Mouse (Mus musculus) lung, embryonic 14.5 days (tissue): ENCODE results near the gene Fam19a3. TPM values are rescaled to one million over a fixed set of nuclear protein-coding genes. Genes with fewer than 3 reads are reported as not detected.
"Not testable (repeated sequence)": the region's sequence is repeated elsewhere in the genome, so short reads cannot be mapped to it uniquely, and the experiment has no call there.

Experiments
- ATAC-seq: fragments of 200-750 bp; cut with Nextera tagmentation; 2 replicates; pipeline ENCODE4 v1.8.0; 2017; ENCODE audit warnings: mild to moderate bottlenecking, moderate TSS enrichment, moderate library complexity; ENCODE audit not compliant: insufficient read depth
- DNase-seq: peaks from one replicate; pipeline ENCODE4 v3.0.0-alpha.2; 2015
- H3K27ac ChIP-seq: fragments of 300-500 bp; sonication (generic); 2 replicates; pipeline ENCODE4 v1.5.1; 2014; ENCODE audit warnings: low read depth, mild to moderate bottlenecking, moderate library complexity
- H3K27me3 ChIP-seq: fragments of 300-500 bp; sonication (generic); 2 replicates; pipeline ENCODE4 v1.6.1; 2014; ENCODE audit warnings: low read length, control low read depth; ENCODE audit not compliant: insufficient read depth
- H3K36me3 ChIP-seq: fragments of 300-500 bp; sonication (generic); 2 replicates; pipeline ENCODE4 v1.6.1; 2014; ENCODE audit warnings: control low read depth; ENCODE audit not compliant: insufficient read depth
- H3K4me1 ChIP-seq: fragments of 300-500 bp; sonication (generic); 2 replicates; pipeline ENCODE4 v1.6.1; 2014; ENCODE audit warnings: antibody characterized with exemption, control low read depth; ENCODE audit not compliant: insufficient read depth
- H3K4me2 ChIP-seq: fragments of 300-500 bp; sonication (generic); 2 replicates; pipeline ENCODE4 v1.6.1; 2014; ENCODE audit warnings: mild to moderate bottlenecking
- H3K4me3 ChIP-seq: fragments of 300-500 bp; sonication (generic); 2 replicates; pipeline ENCODE4 v1.5.1; 2014; ENCODE audit warnings: low read depth, low read length
- H3K9ac ChIP-seq: fragments of 300-500 bp; sonication (generic); 2 replicates; pipeline ENCODE4 v1.6.1; 2014
- H3K9me3 ChIP-seq: fragments of 300-500 bp; sonication (generic); 2 replicates; pipeline ENCODE4 v1.6.1; 2016; ENCODE audit warnings: low read depth, low read length, control low read depth
- CTCF ChIP-seq: IDR thresholded peaks from 2 replicates; pipeline ENCODE4 v1.5.1; 2016; ENCODE audit warnings: antibody characterized with exemption, low read depth
- WGBS: fragments of 180-500 bp; shearing (Covaris S2); extraction: QIAGEN DNeasy Blood & Tissue Kit; methylation state at CpG from one replicate; pipeline ENCODE4 v1.1.7; 2014; 5-methylcytosine and 5-hydroxymethylcytosine counted together
- polyA plus RNA-seq: library from polyadenylated mRNA; unstranded; fragments of >200 nt; fragmentation: Nextera tagmentation; extraction: Ambion mirVana; gene quantifications from 2 replicates; pipeline ENCODE4 v1.2.1, GENCODE M21; 2014

The Fam19a3 gene
- polyA plus RNA-seq, 1 experiment from 2014 or later = not detected

GRCm38 (mm10) chr3:104758869-104759268 lies 22.8 kb downstream of the Fam19a3 start:
- H3K4me2 ChIP-seq = peak overlapping the region; percentile 61
- peak overlapping the region; percentile 56 for H3K9ac ChIP-seq
- H3K27ac ChIP-seq = no peak overlapping the region
- no peaks in the 10 kb centered on the region for H3K9me3 ChIP-seq
- ATAC-seq (no peak), DNase-seq (peak; percentile 7)
- no peaks in the 10 kb centered on the region for H3K4me1 ChIP-seq
- no peaks in the 10 kb centered on the region for H3K36me3 ChIP-seq
- 13% methylated on average over 5 of the region's 5 CpGs for WGBS
- peak overlapping the region; percentile 32 for H3K4me3 ChIP-seq
- H3K27me3 ChIP-seq = peaks cover 8% of the 10 kb centered on the region; the same call in 1 of the 2 replicates
- no peak for TF ChIP-seq CTCF

GRCm38 (mm10) chr3:104758406-104758805 lies 23.2 kb downstream of the Fam19a3 start:
- peak overlapping the region; percentile 32 for H3K4me3 ChIP-seq
- peak overlapping the region; percentile 56 for H3K9ac ChIP-seq
- no peaks in the 10 kb centered on the region for H3K36me3 ChIP-seq
- H3K4me2 ChIP-seq = peak overlapping the region; percentile 61
- TF ChIP-seq CTCF = peak; percentile 85
- no peak overlapping the region for H3K27ac ChIP-seq
- H3K27me3 ChIP-seq = peaks cover 10% of the 10 kb centered on the region; the same call in 1 of the 2 replicates
- DNase-seq (peak; percentile 90), ATAC-seq (peak; percentile 94)
- H3K9me3 ChIP-seq = no peaks in the 10 kb centered on the region
- no peaks in the 10 kb centered on the region for H3K4me1 ChIP-seq
- WGBS = 4% methylated on average over 27 of the region's 27 CpGs

DNA sequence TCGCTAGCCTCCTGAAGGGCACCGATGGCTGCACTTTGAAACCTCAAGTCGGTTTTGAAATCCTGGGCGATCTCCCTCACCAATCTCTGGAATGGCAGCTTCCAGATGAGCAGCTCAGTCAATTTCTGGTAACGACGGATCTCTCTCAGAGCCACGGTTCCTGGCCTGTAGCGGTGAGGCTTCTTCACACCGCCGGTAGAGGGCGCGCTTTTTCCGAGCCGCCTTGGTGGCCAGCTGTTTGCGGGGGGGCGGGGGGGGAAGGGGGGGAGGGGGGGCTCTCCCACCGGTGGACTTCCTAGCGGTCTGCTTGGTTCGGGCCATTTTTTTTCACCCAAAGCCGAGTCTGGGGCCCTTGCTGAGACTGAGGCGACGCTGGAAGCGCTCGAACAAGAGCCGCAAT lies 28.8 kb downstream of the Fam19a3 start:
- ATAC-seq, H3K27me3 ChIP-seq, H3K4me3 ChIP-seq, H3K36me3 ChIP-seq, H3K4me1 ChIP-seq, H3K9me3 ChIP-seq, H3K27ac ChIP-seq, H3K9ac ChIP-seq: not testable (repeated sequence)
- 14% methylated on average over 22 of the region's 25 CpGs for whole genome bisulfite sequencing
- peak; percentile 59 for TF ChIP-seq CTCF
- H3K4me2 ChIP-seq = peak overlapping the region; percentile 38
- peak; percentile 63 for DNase-seq

DNA sequence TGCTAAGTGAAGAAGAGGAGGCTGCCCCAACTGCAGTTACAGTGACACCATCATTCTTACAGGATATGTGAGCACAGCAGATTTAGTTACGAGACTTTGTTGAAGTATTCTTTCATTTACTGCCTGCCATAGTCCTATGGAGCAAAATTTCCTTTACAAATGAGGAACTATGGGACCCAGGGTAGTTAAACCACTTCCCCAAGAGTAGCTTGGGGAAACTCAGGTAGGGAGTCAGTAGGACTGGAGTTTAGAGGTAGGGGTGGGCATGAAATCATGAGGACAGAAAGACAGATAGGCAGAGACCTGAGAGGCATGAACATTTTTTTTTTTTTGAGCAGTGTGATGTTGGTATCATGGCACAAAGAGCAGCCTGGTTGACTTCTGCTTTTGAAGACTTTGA lies 37.8 kb downstream of the Fam19a3 start:
- Histone ChIP-seq H3K27ac (no peak overlapping the region), H3K4me2 (no peak overlapping the region), H3K27me3 (no peaks in the 10 kb centered on the region), H3K36me3 (no peaks in the 10 kb centered on the region), H3K9ac (no peak overlapping the region), H3K4me3 (no peak overlapping the region), H3K4me1 (no peaks in the 10 kb centered on the region), H3K9me3 (no peaks in the 10 kb centered on the region)
- TF ChIP-seq CTCF = no peak
- ATAC-seq = no peak
- 60% methylated on average over 1 of the region's 1 CpGs for WGBS
- DNase-seq = no peak

GRCm38 (mm10) chr3:104743161-104743560 lies 38.5 kb downstream of the Fam19a3 start:
- ATAC-seq (no peak), DNase-seq (no peak)
- Histone ChIP-seq H3K9ac (no peak overlapping the region), H3K36me3 (no peaks in the 10 kb centered on the region), H3K9me3 (no peaks in the 10 kb centered on the region), H3K27me3 (no peaks in the 10 kb centered on the region), H3K27ac (no peak overlapping the region), H3K4me2 (no peak overlapping the region), H3K4me3 (no peak overlapping the region), H3K4me1 (no peaks in the 10 kb centered on the region)
- TF ChIP-seq CTCF = no peak
- WGBS = 37% methylated on average over 1 of the region's 1 CpGs

DNA sequence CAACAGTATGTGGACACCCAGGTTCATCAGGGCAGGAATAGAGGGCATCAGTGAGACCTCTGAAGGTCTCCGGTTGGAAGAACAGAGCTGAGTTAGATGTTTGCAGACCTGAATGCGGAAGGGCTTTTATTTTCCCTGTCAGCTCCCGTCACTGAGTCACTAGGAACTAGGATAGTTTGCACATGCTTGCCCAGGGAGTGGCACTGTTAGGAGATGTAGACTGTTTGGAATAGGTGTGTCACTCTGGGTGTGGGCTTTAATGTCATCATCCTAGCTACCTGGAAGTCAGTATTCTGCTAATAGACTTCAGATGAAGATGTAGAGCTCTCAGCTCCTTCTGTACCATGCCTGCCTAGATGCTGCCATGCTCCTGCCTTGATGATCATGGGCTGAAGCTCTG lies 39.7 kb downstream of the Fam19a3 start:
- Histone ChIP-seq H3K9ac (no peak overlapping the region), H3K4me1 (no peaks in the 10 kb centered on the region), H3K4me3 (no peak overlapping the region), H3K4me2 (no peak overlapping the region), H3K36me3 (no peaks in the 10 kb centered on the region), H3K27me3 (no peaks in the 10 kb centered on the region), H3K27ac (no peak overlapping the region), H3K9me3 (no peaks in the 10 kb centered on the region)
- WGBS = 87% methylated on average over 3 of the region's 3 CpGs
- DNase-seq = no peak
- TF ChIP-seq CTCF = no peak
- no peak for ATAC-seq

GRCm38 (mm10) chr3:104734654-104735053 lies 47.0 kb downstream of the Fam19a3 start:
- ATAC-seq (no peak), DNase-seq (no peak)
- H3K4me3 ChIP-seq = no peak overlapping the region
- no peak for TF ChIP-seq CTCF
- no peaks in the 10 kb centered on the region for H3K4me1 ChIP-seq
- H3K4me2 ChIP-seq = no peak overlapping the region
- no peak overlapping the region for H3K27ac ChIP-seq
- H3K27me3 ChIP-seq = no peaks in the 10 kb centered on the region
- no peaks in the 10 kb centered on the region for H3K9me3 ChIP-seq
- no peaks in the 10 kb centered on the region for H3K36me3 ChIP-seq
- WGBS = 42% methylated on average over 7 of the region's 7 CpGs
- H3K9ac ChIP-seq = no peak overlapping the region

GRCm38 (mm10) chr3:104732907-104733306 lies 48.7 kb downstream of the Fam19a3 start:
- DNase-seq = no peak
- Histone ChIP-seq H3K36me3 (no peaks in the 10 kb centered on the region), H3K9me3 (no peaks in the 10 kb centered on the region), H3K4me2 (no peak overlapping the region), H3K27ac (no peak overlapping the region), H3K27me3 (no peaks in the 10 kb centered on the region), H3K9ac (no peak overlapping the region), H3K4me3 (no peak overlapping the region), H3K4me1 (no peaks in the 10 kb centered on the region)
- no peak for TF ChIP-seq CTCF
- no peak for ATAC-seq
- 55% methylated on average over 3 of the region's 3 CpGs for WGBS
